9 mouse cellular contexts compared by ENCODE assay signal in genomic region chr11:118104001-118104400, GRCm38 (mm10). TPM values are rescaled to one million over a fixed set of nuclear protein-coding genes. Genes with fewer than 3 reads are reported as not detected.
DNase-seq lines count a peak whose midpoint lies in the region; ATAC-seq and TF ChIP-seq lines count a peak whose summit lies in the region.
"Had no signal": no experiment of that assay in that cellular context is flagged by ENCODE, and none has a peak within 500 bp of the region (broad histone marks: within the 10 kb centered on the region; RNA-seq: fewer than 3 reads in every experiment).

No protein-coding gene starts in this region.

- DNase-seq in 3T3-L1 (ENCODE audit: low read depth, low spot score): peak; percentile 93
- peak; percentile 75 to 93 for DNase-seq in adrenal gland, adult (ENCODE audit: inconsistent age in 2 of 2, low spot score in 1 of 2)
- DNase-seq in embryo, embryonic 10 days (ENCODE audit: low spot score): peak; percentile 90
- peak; percentile 89 for DNase-seq in gastrocnemius, postnatal 10 days
- DNase-seq in kidney, adult 11 months: peak; percentile 63
- DNase-seq in left cerebral cortex, postnatal 36 days (ENCODE audit: low spot score in 2 of 2): peak; percentile 60 to 73
- DNase-seq in midbrain, postnatal 0 days (ENCODE audit: low spot score): peak; percentile 75
- DNase-seq in spleen, postnatal 4 days (ENCODE audit: low spot score in 2 of 2): peak; percentile 77 to 93

- H3K4me3 ChIP-seq in midbrain, postnatal 0 days (ENCODE audit: low read depth, low read length): no peak overlapping the region
- H3K4me3 ChIP-seq: erythroblast, embryonic 14.5 days had no signal

- H3K36me3 ChIP-seq in midbrain, postnatal 0 days (ENCODE audit: insufficient read depth, low read length): no peaks in the 10 kb centered on the region

- ATAC-seq in midbrain, postnatal 0 days (ENCODE audit: low FRiP score): no peak

- H3K9me3 ChIP-seq in midbrain, postnatal 0 days (ENCODE audit: low read length): no peaks in the 10 kb centered on the region

- no peak overlapping the region for H3K4me2 ChIP-seq in midbrain, postnatal 0 days (ENCODE audit: low read depth, low read length, poor library complexity, severe bottlenecking)

- no peaks in the 10 kb centered on the region for H3K4me1 ChIP-seq in midbrain, postnatal 0 days (ENCODE audit: insufficient read depth, low read length)

- peak; percentile 97 for TF ChIP-seq CTCF in midbrain, postnatal 0 days (IDR thresholded peaks at IDR 0.05)

- WGBS in midbrain, postnatal 0 days: 13% methylated on average over 5 of the region's 5 CpGs

- no peak overlapping the region for H3K9ac ChIP-seq in midbrain, postnatal 0 days (replicated peaks; ENCODE audit: low read length, poor library complexity, severe bottlenecking)

- H3K27ac ChIP-seq in midbrain, postnatal 0 days (ENCODE audit: low read depth, low read length): no peak overlapping the region

- intact Hi-C loops in left cerebral cortex, postnatal 36 days (cut with DNase I): loop anchor here (2.0 kb wide), 1 partner anchor 117 kb away; no protein-coding TSS in a partner anchor

- H3K27me3 ChIP-seq in midbrain, postnatal 0 days (ENCODE audit: insufficient read depth, low read length): no peaks in the 10 kb centered on the region

RNA-seq across cellular contexts. Expression of gene Dnah17, which starts 26.4 kb away (rescaled TPM):
- total RNA-seq in gastrocnemius, postnatal 10 days (2021): under 1 TPM; 0.02 to 0.07 TPM
- under 1 TPM; 0.02 to 0.09 TPM for total RNA-seq in left cerebral cortex, postnatal 36 days (2021)
- 0.05 TPM in 2 replicates for total RNA-seq in midbrain, postnatal 0 days (2014; rRNA removed)
- polyA plus RNA-seq in midbrain, postnatal 0 days (2015; fragmentation: Nextera tagmentation; extraction: Ambion mirVana): 0.15 and 0.20 TPM in 2 replicates
- polyA plus RNA-seq: erythroblast, embryonic 14.5 days had no signal
